Mouse (Mus musculus) small intestine, adult 2 months (tissue): ENCODE results near the gene Diaph2. TPM values are rescaled to one million over a fixed set of nuclear protein-coding genes. Genes with fewer than 3 reads are reported as not detected.

Experiments
- H3K27ac ChIP-seq: fragments of 200-500 bp; 2 replicates; pipeline ENCODE4 v1.5.1; 2012; ENCODE audit warnings: low read depth, low read length, control low read depth, inconsistent platforms; ENCODE audit not compliant: insufficient read depth
- H3K27me3 ChIP-seq: fragments of 200-500 bp; 2 replicates; pipeline ENCODE4 v1.6.1; 2012; ENCODE audit warnings: mild to moderate bottlenecking, moderate library complexity, low read length, inconsistent platforms; ENCODE audit not compliant: control insufficient read depth, insufficient read depth
- H3K36me3 ChIP-seq: fragments of 200-500 bp; 2 replicates; pipeline ENCODE4 v1.6.1; 2012; ENCODE audit warnings: mild to moderate bottlenecking, low read length, control low read depth, inconsistent platforms; ENCODE audit not compliant: control insufficient read depth, insufficient read depth
- H3K4me1 ChIP-seq: fragments of 200-500 bp; 2 replicates; pipeline ENCODE4 v1.6.1; 2012; ENCODE audit warnings: low read length, inconsistent platforms, mixed read lengths; ENCODE audit not compliant: control insufficient read depth, insufficient read depth, insufficient read length
- H3K4me3 ChIP-seq: fragments of 200-500 bp; 2 replicates; pipeline ENCODE4 v1.5.1; 2012; ENCODE audit warnings: low read depth, mild to moderate bottlenecking, control low read depth, inconsistent platforms, low read length, moderate library complexity
- CTCF ChIP-seq: fragments of 200-500 bp; IDR thresholded peaks from 2 replicates; pipeline ENCODE4 v1.5.1; 2012; ENCODE audit warnings: low read depth, mild to moderate bottlenecking, control low read depth, inconsistent platforms, low read length, moderate library complexity, mixed read lengths; ENCODE audit not compliant: insufficient replicate concordance, insufficient read length; ENCODE audit errors: extremely low read depth
- POLR2A ChIP-seq: fragments of 200-500 bp; IDR thresholded peaks from 2 replicates; pipeline ENCODE4 v1.6.1; 2012; ENCODE audit warnings: low read depth, mild to moderate bottlenecking, control low read depth, inconsistent platforms, low read length, moderate library complexity
- WGBS: fragments of 180-500 bp; shearing (Covaris S2); methylation state at CpG from one replicate; pipeline ENCODE4 v1.1.7; 2018; 5-methylcytosine and 5-hydroxymethylcytosine counted together
- polyA plus RNA-seq: library from polyadenylated mRNA; depleted of rRNA; stranded (reverse); fragments of >200 nt; gene quantifications from 2 replicates; pipeline ENCODE4 v1.2.3, GENCODE M21; 2012

Gene Diaph2
- polyA plus RNA-seq, 1 experiment = 1.5 TPM

GRCm38 (mm10) chrX:129745976-129746375 is 3.6 kb upstream of the Diaph2 start:
- no peak overlapping the region for H3K27ac ChIP-seq
- TF ChIP-seq CTCF (no peak), POLR2A (no peak)
- H3K27me3 ChIP-seq = no peaks in the 10 kb centered on the region
- 53% methylated on average over 3 of the region's 3 CpGs for WGBS
- no peaks in the 10 kb centered on the region for H3K4me1 ChIP-seq
- no peak overlapping the region for H3K4me3 ChIP-seq
- H3K36me3 ChIP-seq = no peaks in the 10 kb centered on the region

- no peaks in the 10 kb centered on the region for H3K27me3 ChIP-seq
- no peaks in the 10 kb centered on the region for H3K4me1 ChIP-seq
- peak overlapping the region; percentile 96 for H3K4me3 ChIP-seq
- no peaks in the 10 kb centered on the region for H3K36me3 ChIP-seq
- TF ChIP-seq POLR2A (no peak), CTCF (no peak)
- no peak overlapping the region for H3K27ac ChIP-seq
- 10% methylated on average over 1 of the region's 1 CpGs for WGBS
Measured at GRCm38 (mm10) chrX:129749102-129749501, 440 bp upstream of the Diaph2 start.

GRCm38 (mm10) chrX:129750094-129750569 is 590 bp downstream of the Diaph2 start:
- Histone ChIP-seq H3K27ac (peak overlapping the region; percentile 45; the same call in 1 of the 2 replicates), H3K4me3 (peak overlapping the region; percentile 96), H3K36me3 (no peaks in the 10 kb centered on the region), H3K4me1 (no peaks in the 10 kb centered on the region), H3K27me3 (no peaks in the 10 kb centered on the region)
- 20% methylated on average over 31 of the region's 31 CpGs for WGBS
- no peak for TF ChIP-seq POLR2A
- no peak for TF ChIP-seq CTCF

- TF ChIP-seq POLR2A (no peak), CTCF (no peak)
Measured at GRCm38 (mm10) chrX:129750606-129751005, 1.1 kb downstream of the Diaph2 start.

GRCm38 (mm10) chrX:129756606-129757005 is 7.1 kb downstream of the Diaph2 start:
- Histone ChIP-seq H3K4me3 (no peak overlapping the region), H3K27ac (no peak overlapping the region), H3K36me3 (no peaks in the 10 kb centered on the region), H3K4me1 (no peaks in the 10 kb centered on the region), H3K27me3 (no peaks in the 10 kb centered on the region)
- TF ChIP-seq POLR2A (no peak), CTCF (no peak)

More at GRCm38 (mm10) chrX:129750606-129751005, 1.1 kb downstream of the Diaph2 start:
- 4% methylated on average over 6 of the region's 6 CpGs for WGBS
- Histone ChIP-seq H3K36me3 (no peaks in the 10 kb centered on the region), H3K4me3 (peak overlapping the region; percentile 96), H3K4me1 (no peaks in the 10 kb centered on the region), H3K27me3 (no peaks in the 10 kb centered on the region), H3K27ac (peak overlapping the region; percentile 34; the same call in 1 of the 2 replicates)

- Histone ChIP-seq H3K4me3 (no peak overlapping the region), H3K36me3 (no peaks in the 10 kb centered on the region), H3K27ac (no peak overlapping the region), H3K4me1 (no peaks in the 10 kb centered on the region), H3K27me3 (no peaks in the 10 kb centered on the region)
- WGBS = 91% methylated on average over 2 of the region's 2 CpGs
- no peak for TF ChIP-seq POLR2A
- TF ChIP-seq CTCF = no peak
Measured at GRCm38 (mm10) chrX:129762649-129763048, 13.1 kb downstream of the Diaph2 start.

GRCm38 (mm10) chrX:129765378-129765777 is 15.8 kb downstream of the Diaph2 start:
- Histone ChIP-seq H3K4me3 (no peak overlapping the region), H3K27me3 (no peaks in the 10 kb centered on the region), H3K36me3 (no peaks in the 10 kb centered on the region), H3K27ac (no peak overlapping the region), H3K4me1 (no peaks in the 10 kb centered on the region)
- TF ChIP-seq POLR2A = no peak
- no peak for TF ChIP-seq CTCF
- WGBS = 72% methylated on average over 2 of the region's 2 CpGs
